Mouse (Mus musculus) embryonic facial prominence, embryonic 10.5 days (tissue): ENCODE data around the gene Tjap1. TPM values are rescaled to one million over a fixed set of nuclear protein-coding genes. Genes with fewer than 3 reads are reported as not detected.

Experiments
- DNase-seq: peaks from one replicate; pipeline ENCODE4 v3.0.0-alpha.2; 2017; ENCODE audit warnings: low spot score
- H3K27ac ChIP-seq: fragments of 300-500 bp; sonication (generic); replicated peaks from 2 replicates; pipeline ENCODE4 v1.5.1; 2016; ENCODE audit warnings: mild to moderate bottlenecking
- H3K27me3 ChIP-seq: fragments of 300-500 bp; sonication (generic); replicated peaks from 2 replicates; pipeline ENCODE4 v1.6.1; 2016; ENCODE audit warnings: low read depth, mild to moderate bottlenecking; ENCODE audit not compliant: poor library complexity, severe bottlenecking
- H3K36me3 ChIP-seq: fragments of 300-500 bp; sonication (generic); replicated peaks from 2 replicates; pipeline ENCODE4 v1.6.1; 2016; ENCODE audit warnings: mild to moderate bottlenecking, moderate library complexity
- H3K4me1 ChIP-seq: fragments of 300-500 bp; sonication (generic); 2 replicates; pipeline ENCODE4 v1.6.1; 2016
- H3K4me3 ChIP-seq: fragments of 300-500 bp; sonication (generic); 2 replicates; pipeline ENCODE4 v1.5.1; 2016; ENCODE audit warnings: mild to moderate bottlenecking, moderate library complexity
- H3K9me3 ChIP-seq: fragments of 300-500 bp; sonication (generic); 2 replicates; pipeline ENCODE4 v1.6.1; 2016; ENCODE audit warnings: mild to moderate bottlenecking
- WGBS: fragments of 180-500 bp; shearing (Covaris S2); methylation state at CpG from one replicate; pipeline ENCODE4 v1.1.7; 2016; 5-methylcytosine and 5-hydroxymethylcytosine counted together
- polyA plus RNA-seq: library from polyadenylated mRNA; unstranded; fragments of >200 nt; fragmentation: Nextera tagmentation; extraction: Ambion mirVana; gene quantifications from 2 replicates; pipeline ENCODE4 v1.2.1, GENCODE M21; 2016

The Tjap1 gene
- polyA plus RNA-seq, result 60.2 and 62.6 TPM in 2 replicates

DNA sequence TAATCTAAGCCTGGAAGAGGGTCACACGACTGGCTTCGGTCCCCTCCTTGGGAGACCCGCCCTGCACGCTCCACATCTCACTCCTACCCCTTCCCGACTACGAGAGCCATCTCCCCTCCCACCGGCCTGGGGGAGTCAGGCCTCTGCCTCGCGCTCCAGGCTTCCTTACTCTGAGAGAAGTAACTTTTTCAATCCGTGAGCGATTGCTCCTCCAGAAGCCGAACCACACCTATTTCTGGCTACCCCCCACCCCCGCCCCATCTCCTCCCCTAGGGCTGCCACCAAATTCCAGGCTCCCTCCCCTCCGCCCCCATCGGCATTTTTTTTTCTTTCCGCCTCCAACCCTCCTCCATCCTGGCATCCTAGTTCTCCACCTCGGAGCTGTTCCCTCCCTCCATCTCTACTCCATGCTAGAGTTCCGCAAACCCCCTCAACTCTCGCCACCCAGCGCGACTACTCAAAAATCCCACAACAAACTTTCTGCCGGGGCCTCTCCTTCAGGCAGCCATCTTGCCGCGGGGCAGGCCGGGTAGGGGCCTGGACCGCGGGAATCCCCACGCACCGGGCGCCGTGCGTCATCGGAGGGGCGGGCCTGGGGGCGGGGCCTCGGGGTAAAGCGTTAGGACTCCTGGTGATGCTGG, at the start of gene Tjap1:
Gene Tjap1, minus strand, starts transcription at position 544 of the 641 bp plus-strand sequence.
- peak; percentile 97 for DNase-seq
- Histone ChIP-seq H3K36me3 (peaks cover 35% of the 10 kb centered on the region), H3K4me3 (peak within 1 kb of the TSS; percentile 90), H3K27me3 (no peaks in the 10 kb centered on the region), H3K4me1 (peaks cover 59% of the 10 kb centered on the region), H3K27ac (peak within 1 kb of the TSS; percentile 92), H3K9me3 (no peaks in the 10 kb centered on the region)
- WGBS, result under 1% methylated on average over 37 of the region's 37 CpGs

GRCm38 (mm10) chr17:46328723-46329122, 45.9 kb upstream of the Tjap1 start:
- H3K27me3 ChIP-seq, result no peaks in the 10 kb centered on the region
- WGBS, result 72% methylated on average over 6 of the region's 6 CpGs
- peak overlapping the region; percentile 82 for H3K4me3 ChIP-seq
- no peaks in the 10 kb centered on the region for H3K9me3 ChIP-seq
- peaks cover 7% of the 10 kb centered on the region for H3K36me3 ChIP-seq
- H3K4me1 ChIP-seq, result peaks cover 9% of the 10 kb centered on the region; the same call in 1 of the 2 replicates
- no peak for DNase-seq
- H3K27ac ChIP-seq, result peak overlapping the region; percentile 88

GRCm38 (mm10) chr17:46327906-46328534, 45.2 kb upstream of the Tjap1 start, which contains the start of gene Abcc10:
Gene Abcc10, minus strand, starts transcription at chr17:46328352.
- peaks cover 9% of the 10 kb centered on the region; the same call in 1 of the 2 replicates for H3K4me1 ChIP-seq
- peak within 1 kb of the TSS; percentile 88 for H3K27ac ChIP-seq
- H3K27me3 ChIP-seq, result no peaks in the 10 kb centered on the region
- H3K4me3 ChIP-seq, result peak within 1 kb of the TSS; percentile 82
- WGBS, result under 1% methylated on average over 40 of the region's 40 CpGs
- DNase-seq, result peak; percentile 97
- no peaks in the 10 kb centered on the region for H3K9me3 ChIP-seq
- peaks cover 14% of the 10 kb centered on the region for H3K36me3 ChIP-seq

DNA sequence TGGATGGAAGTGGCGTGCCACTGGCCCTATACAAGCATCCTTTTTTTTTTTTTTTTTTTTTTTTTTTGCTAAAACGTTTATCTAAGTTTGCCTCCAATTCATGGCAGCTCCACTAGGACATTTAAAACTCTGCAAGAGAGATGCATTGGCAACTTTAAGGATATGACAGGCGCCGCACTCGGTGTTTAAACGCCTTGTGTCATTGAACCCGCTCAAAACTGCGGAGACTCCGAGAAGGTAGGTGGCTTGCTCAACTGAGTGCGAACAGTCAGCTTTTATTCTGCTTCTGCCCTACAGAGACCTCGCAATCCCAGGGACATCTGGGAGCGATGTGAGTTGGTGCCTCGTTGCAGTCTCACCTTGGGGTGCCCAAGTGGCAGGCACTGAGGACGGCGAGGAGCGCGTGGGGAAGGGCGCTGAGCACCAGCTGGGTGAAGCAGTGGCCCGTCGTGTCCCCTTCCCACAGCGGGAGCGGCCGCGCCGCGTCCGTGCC, 44.6 kb upstream of the Tjap1 start:
- peaks cover 19% of the 10 kb centered on the region for H3K36me3 ChIP-seq
- no peak for DNase-seq
- peak overlapping the region; percentile 82 for H3K4me3 ChIP-seq
- no peaks in the 10 kb centered on the region for H3K9me3 ChIP-seq
- 5% methylated on average over 27 of the region's 27 CpGs for WGBS
- H3K27ac ChIP-seq, result peak overlapping the region; percentile 88
- no peaks in the 10 kb centered on the region for H3K27me3 ChIP-seq
- peaks cover 9% of the 10 kb centered on the region; the same call in 1 of the 2 replicates for H3K4me1 ChIP-seq

DNA sequence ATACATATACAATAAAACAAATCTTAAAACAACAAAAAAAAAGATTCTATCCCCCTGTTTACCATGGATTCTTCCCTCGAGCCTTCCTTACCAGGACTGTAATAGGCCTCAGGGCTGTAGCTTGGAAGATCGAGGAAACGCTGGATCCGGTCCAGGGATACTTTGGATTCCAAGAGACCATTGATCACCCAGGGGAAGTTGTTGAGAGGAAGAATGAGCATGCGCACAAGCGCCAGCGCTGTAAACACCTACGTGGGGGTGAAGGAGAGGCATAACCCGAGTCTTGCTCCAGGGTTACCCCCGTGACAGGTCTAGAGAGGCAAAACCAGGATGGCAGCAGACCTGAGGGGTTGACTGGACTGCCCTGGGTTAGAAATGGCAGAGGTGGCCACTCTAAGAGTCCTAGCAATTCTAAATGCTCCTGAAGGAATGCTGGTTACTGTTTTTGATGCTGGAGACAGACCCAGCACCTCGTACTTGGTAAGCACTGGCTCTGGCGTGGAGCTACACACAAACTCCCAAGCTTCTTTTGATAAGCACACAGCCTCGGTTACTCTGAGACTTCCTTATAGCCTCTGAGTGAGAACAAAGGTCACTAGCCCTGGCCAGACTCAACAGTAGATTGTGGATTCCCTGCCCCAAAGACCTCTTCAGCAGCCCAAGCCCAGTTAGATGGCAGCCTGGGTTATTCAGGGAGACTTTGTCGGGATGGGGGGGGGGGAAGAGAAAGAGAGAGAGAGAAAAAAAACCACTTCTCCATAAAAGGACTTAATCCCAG, 39.4 kb upstream of the Tjap1 start:
- WGBS, result 91% methylated on average over 14 of the region's 14 CpGs
- no peak overlapping the region for H3K4me3 ChIP-seq
- H3K9me3 ChIP-seq, result 0 out of 2 replicates have a peak, but pooled peaks cover 3% of the 10 kb centered on the region
- H3K36me3 ChIP-seq, result peaks cover 41% of the 10 kb centered on the region
- no peak overlapping the region for H3K27ac ChIP-seq
- H3K4me1 ChIP-seq, result peaks cover 5% of the 10 kb centered on the region; the same call in 1 of the 2 replicates
- DNase-seq, result no peak
- no peaks in the 10 kb centered on the region for H3K27me3 ChIP-seq

DNA sequence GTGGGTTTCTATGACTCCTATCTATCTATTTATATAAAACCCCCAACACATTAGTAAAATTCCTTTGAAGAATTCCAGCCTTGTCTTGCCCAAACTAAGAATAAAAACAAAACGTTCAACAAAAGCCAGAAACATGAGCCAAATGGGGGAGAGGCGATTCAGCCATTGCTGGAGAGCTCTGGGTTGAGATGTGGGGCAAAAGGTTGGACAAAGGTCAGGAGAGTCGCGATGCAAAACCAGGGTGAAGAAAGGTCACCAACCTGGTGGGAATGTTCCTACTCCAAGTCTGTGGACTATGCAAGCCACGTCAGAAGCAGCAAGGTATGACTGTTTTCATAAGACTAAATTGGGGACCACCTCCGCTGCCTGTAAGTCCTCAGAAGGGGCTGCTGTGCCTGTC, 37.7 kb upstream of the Tjap1 start:
- peaks cover 41% of the 10 kb centered on the region for H3K36me3 ChIP-seq
- 74% methylated on average over 6 of the region's 6 CpGs for WGBS
- no peak overlapping the region for H3K4me3 ChIP-seq
- DNase-seq, result no peak
- H3K9me3 ChIP-seq, result 0 out of 2 replicates have a peak, but pooled peaks cover 3% of the 10 kb centered on the region
- no peaks in the 10 kb centered on the region for H3K4me1 ChIP-seq
- H3K27me3 ChIP-seq, result no peaks in the 10 kb centered on the region
- no peak overlapping the region for H3K27ac ChIP-seq

DNA sequence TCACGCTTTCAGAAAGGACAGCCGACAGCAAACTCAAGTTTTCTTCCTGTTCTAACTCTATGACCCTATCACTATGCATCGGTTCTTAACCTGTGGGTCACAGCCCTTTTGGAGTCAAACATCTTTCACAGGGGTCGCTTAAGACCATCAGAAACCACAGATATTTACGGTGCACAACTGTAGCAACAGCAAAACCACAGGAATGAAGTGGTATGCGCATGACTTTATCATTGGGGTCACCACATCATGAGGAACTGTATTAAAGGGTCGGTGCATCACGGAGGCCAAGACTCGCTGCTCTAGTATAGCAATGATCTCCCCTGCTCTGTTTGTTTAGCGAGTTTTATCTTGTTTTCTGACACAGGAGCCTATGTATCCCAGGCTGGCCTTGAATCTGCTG, 33.0 kb upstream of the Tjap1 start:
- DNase-seq, result no peak
- no peaks in the 10 kb centered on the region for H3K4me1 ChIP-seq
- no peak overlapping the region for H3K4me3 ChIP-seq
- WGBS, result 89% methylated on average over 10 of the region's 10 CpGs
- no peaks in the 10 kb centered on the region for H3K27me3 ChIP-seq
- H3K36me3 ChIP-seq, result peaks cover 7% of the 10 kb centered on the region
- H3K9me3 ChIP-seq, result no peaks in the 10 kb centered on the region
- H3K27ac ChIP-seq, result no peak overlapping the region

- no peak for DNase-seq
- no peak overlapping the region for H3K4me3 ChIP-seq
- H3K4me1 ChIP-seq, result peaks cover 4% of the 10 kb centered on the region; the same call in 1 of the 2 replicates
- H3K27me3 ChIP-seq, result no peaks in the 10 kb centered on the region
- no peak overlapping the region for H3K27ac ChIP-seq
- no peaks in the 10 kb centered on the region for H3K36me3 ChIP-seq
- WGBS, result 91% methylated on average over 9 of the region's 9 CpGs
- H3K9me3 ChIP-seq, result no peaks in the 10 kb centered on the region
Observed at GRCm38 (mm10) chr17:46313135-46313715, 30.4 kb upstream of the Tjap1 start.

GRCm38 (mm10) chr17:46310515-46310914, 27.7 kb upstream of the Tjap1 start:
- H3K36me3 ChIP-seq, result 0 out of 2 replicates have a peak, but pooled peaks cover 4% of the 10 kb centered on the region
- peaks cover 4% of the 10 kb centered on the region; the same call in 1 of the 2 replicates for H3K4me1 ChIP-seq
- 87% methylated on average over 10 of the region's 10 CpGs for WGBS
- no peak for DNase-seq
- H3K27ac ChIP-seq, result no peak overlapping the region
- H3K27me3 ChIP-seq, result no peaks in the 10 kb centered on the region
- no peaks in the 10 kb centered on the region for H3K9me3 ChIP-seq
- H3K4me3 ChIP-seq, result no peak overlapping the region

GRCm38 (mm10) chr17:46309835-46310234, 27.0 kb upstream of the Tjap1 start:
- Histone ChIP-seq H3K36me3 (0 out of 2 replicates have a peak, but pooled peaks cover 4% of the 10 kb centered on the region), H3K4me3 (no peak overlapping the region), H3K9me3 (no peaks in the 10 kb centered on the region), H3K27me3 (no peaks in the 10 kb centered on the region), H3K4me1 (peaks cover 4% of the 10 kb centered on the region; the same call in 1 of the 2 replicates), H3K27ac (no peak overlapping the region)
- no peak for DNase-seq
- 79% methylated on average over 12 of the region's 12 CpGs for WGBS

DNA sequence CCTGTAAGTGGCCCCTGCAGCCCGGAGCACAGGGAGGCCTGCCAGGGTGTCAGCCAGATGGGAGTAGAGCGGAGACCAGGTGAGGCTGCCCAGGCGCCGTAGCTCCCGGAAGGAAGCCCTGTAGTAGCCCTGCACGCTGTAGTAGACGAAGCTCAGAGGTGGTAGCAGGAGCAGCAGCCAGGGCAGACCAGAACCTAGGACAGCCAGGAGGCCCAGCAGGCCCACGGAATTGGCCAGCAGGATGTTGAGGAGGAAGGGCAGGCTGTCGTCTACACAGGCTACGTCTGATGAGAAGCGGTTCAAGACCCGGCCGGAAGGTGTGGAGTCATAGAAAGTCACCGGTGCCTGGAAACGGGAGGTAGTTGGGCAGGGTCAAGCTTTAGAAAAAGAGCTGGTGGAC, 24.1 kb upstream of the Tjap1 start:
- peaks cover 7% of the 10 kb centered on the region; the same call in 1 of the 2 replicates for H3K36me3 ChIP-seq
- WGBS, result 92% methylated on average over 15 of the region's 15 CpGs

GRCm38 (mm10) chr17:46304184-46304583, 21.4 kb upstream of the Tjap1 start:
- no peak overlapping the region for H3K27ac ChIP-seq
- H3K9me3 ChIP-seq, result no peaks in the 10 kb centered on the region
- H3K4me1 ChIP-seq, result peaks cover 14% of the 10 kb centered on the region
- H3K36me3 ChIP-seq, result peaks cover 7% of the 10 kb centered on the region; the same call in 1 of the 2 replicates
- WGBS, result 87% methylated on average over 9 of the region's 9 CpGs
- H3K4me3 ChIP-seq, result no peak overlapping the region
- H3K27me3 ChIP-seq, result peaks cover 20% of the 10 kb centered on the region
- no peak for DNase-seq

More for the DNA sequence above, 24.1 kb upstream of the Tjap1 start:
- DNase-seq, result no peak
- Histone ChIP-seq H3K27me3 (no peaks in the 10 kb centered on the region), H3K27ac (no peak overlapping the region), H3K9me3 (no peaks in the 10 kb centered on the region), H3K4me3 (no peak overlapping the region), H3K4me1 (peaks cover 16% of the 10 kb centered on the region)
